Mouse (Mus musculus) CH12.LX (cell line): ENCODE measurements around the gene C77080. TPM values are rescaled to one million over a fixed set of nuclear protein-coding genes. Genes with fewer than 3 reads are reported as not detected.

Experiments used
- DNase-seq: peaks from one replicate; pipeline ENCODE4 v3.0.0-alpha.2; 2013; ENCODE audit errors: extremely low read depth
- H3K27ac ChIP-seq: 2 replicates; pipeline ENCODE4 v1.5.1; 2012; ENCODE audit warnings: low read depth, mild to moderate bottlenecking, control low read depth, moderate library complexity; ENCODE audit not compliant: insufficient read depth
- H3K27me3 ChIP-seq: replicated peaks from 2 replicates; pipeline ENCODE3; 2012; ENCODE audit warnings: inconsistent platforms
- H3K36me3 ChIP-seq, 2 experiments: replicated peaks in 1 of 2; 2 replicates each; pipeline versions ENCODE3 to v1.6.1; 2012; ENCODE audit warnings: inconsistent platforms in 1 of 2, low read length in 1 of 2, mild to moderate bottlenecking in 1 of 2, mixed read lengths in 1 of 2, moderate library complexity in 1 of 2; ENCODE audit not compliant: control insufficient read depth in 1 of 2, insufficient read depth in 1 of 2
- H3K4me1 ChIP-seq, 2 experiments: 2 replicates each; pipeline ENCODE4 v1.6.1; 2012; ENCODE audit warnings: inconsistent platforms in 1 of 2, moderate library complexity in 1 of 2; ENCODE audit not compliant: insufficient read depth in 2 of 2, control insufficient read depth in 1 of 2
- H3K4me2 ChIP-seq: 2 replicates; pipeline ENCODE4 v1.6.1; 2012; ENCODE audit warnings: low read depth, mild to moderate bottlenecking, control low read depth; ENCODE audit not compliant: poor library complexity, insufficient read depth, severe bottlenecking
- H3K4me3 ChIP-seq, 3 experiments: fragments of 150-350 bp in 1 of 3; sonication (generic) in 1 of 3; replicated peaks in 1 of 3; 2 replicates each; pipeline versions ENCODE3 to v1.5.1; 2011 to 2012; ENCODE audit warnings: low read depth in 2 of 3, low read length in 2 of 3, mild to moderate bottlenecking in 2 of 3, moderate library complexity in 2 of 3, control low read depth in 1 of 3, improper control_type of control experiment in 1 of 3, inconsistent platforms in 1 of 3, mixed read lengths in 1 of 3; ENCODE audit not compliant: poor library complexity in 1 of 3
- H3K79me2 ChIP-seq: replicated peaks from 2 replicates; pipeline ENCODE4 v1.6.1; 2012; ENCODE audit warnings: mild to moderate bottlenecking, moderate library complexity; ENCODE audit not compliant: control insufficient read depth, poor library complexity, insufficient read depth, severe bottlenecking; ENCODE audit errors: extremely low read depth
- H3K9ac ChIP-seq: 2 replicates; pipeline ENCODE4 v1.6.1; 2012; ENCODE audit warnings: low read depth, mild to moderate bottlenecking, control low read depth, moderate library complexity; ENCODE audit not compliant: insufficient read depth
- H3K9me3 ChIP-seq: replicated peaks from 2 replicates; pipeline ENCODE3; 2012; ENCODE audit warnings: low read length, inconsistent platforms, mixed read lengths
- CHD1 ChIP-seq: IDR thresholded peaks from 2 replicates; pipeline ENCODE4 v1.6.1; 2012; ENCODE audit warnings: low read depth, low read length, improper control_type of control experiment, inconsistent platforms
- CHD2 ChIP-seq: IDR thresholded peaks from 2 replicates; pipeline ENCODE4 v1.6.1; 2011; ENCODE audit warnings: low read length, improper control_type of control experiment
- CTCF ChIP-seq, 2 experiments: IDR thresholded peaks in 1 of 2; conservative IDR thresholded peaks in 1 of 2; 2 replicates each; pipeline ENCODE4 v1.5.1; 2011 to 2012; ENCODE audit warnings: low read depth in 2 of 2, low read length in 2 of 2, improper control_type of control experiment in 1 of 2, inconsistent platforms in 1 of 2, mild to moderate bottlenecking in 1 of 2, moderate library complexity in 1 of 2
- E2F4 ChIP-seq: IDR thresholded peaks from 2 replicates; pipeline ENCODE4 v1.6.1; 2011; ENCODE audit warnings: low read depth, low read length, improper control_type of control experiment; ENCODE audit not compliant: insufficient replicate concordance
- HCFC1 ChIP-seq: IDR thresholded peaks from 2 replicates; pipeline ENCODE4 v1.6.1; 2012; ENCODE audit warnings: low read depth, mild to moderate bottlenecking, inconsistent platforms, low read length, improper control_type of control experiment
- JUN ChIP-seq: IDR thresholded peaks from 2 replicates; pipeline ENCODE4 v1.6.1; 2011; ENCODE audit warnings: low read depth, mild to moderate bottlenecking, low read length, improper control_type of control experiment, moderate library complexity; ENCODE audit not compliant: insufficient read depth
- MAX ChIP-seq: IDR thresholded peaks from 2 replicates; pipeline ENCODE4 v1.6.1; 2011; ENCODE audit warnings: low read length, improper control_type of control experiment
- MEF2A ChIP-seq: IDR thresholded peaks from 2 replicates; pipeline ENCODE4 v1.6.1; 2014; ENCODE audit warnings: low read depth, mild to moderate bottlenecking, inconsistent platforms, low read length, improper control_type of control experiment, borderline replicate concordance
- MXI1 ChIP-seq: IDR thresholded peaks from 2 replicates; pipeline ENCODE4 v1.6.1; 2011; ENCODE audit warnings: mild to moderate bottlenecking, low read depth, low read length, improper control_type of control experiment
- MYC ChIP-seq: IDR thresholded peaks from 2 replicates; pipeline ENCODE4 v1.6.1; 2011; ENCODE audit warnings: low read depth, mild to moderate bottlenecking, improper control_type of control experiment, low read length
- NRF1 ChIP-seq: IDR thresholded peaks from 2 replicates; pipeline ENCODE4 v1.6.1; 2014; ENCODE audit warnings: low read depth, mild to moderate bottlenecking, inconsistent platforms, low read length, improper control_type of control experiment, moderate library complexity
- PAX5 ChIP-seq: IDR thresholded peaks from 2 replicates; pipeline ENCODE4 v1.6.1; 2012; ENCODE audit warnings: low read length, inconsistent platforms, mixed read lengths
- RCOR1 ChIP-seq: conservative IDR thresholded peaks from 2 replicates; pipeline ENCODE4 v1.6.1; 2012; ENCODE audit warnings: low read depth, mild to moderate bottlenecking, inconsistent platforms, low read length, improper control_type of control experiment
- UBTF ChIP-seq: IDR thresholded peaks from 2 replicates; pipeline ENCODE4 v1.6.1; 2012; ENCODE audit warnings: low read depth, mild to moderate bottlenecking, inconsistent platforms, low read length, improper control_type of control experiment, moderate library complexity
- USF2 ChIP-seq: conservative IDR thresholded peaks from 2 replicates; pipeline ENCODE4 v1.6.1; 2011; ENCODE audit warnings: low read depth, low read length, improper control_type of control experiment
- ZC3H11A ChIP-seq: IDR thresholded peaks from 2 replicates; pipeline ENCODE4 v1.6.1; 2012; ENCODE audit warnings: low read depth, mild to moderate bottlenecking, inconsistent platforms, low read length, improper control_type of control experiment
- ZNF384 ChIP-seq: IDR thresholded peaks from 2 replicates; pipeline ENCODE4 v1.6.1; 2012; ENCODE audit warnings: low read depth, low read length, improper control_type of control experiment, inconsistent platforms
- dilution Hi-C: fragments of 300-500 bp; cut with MboI; formaldehyde crosslinking; loops from 2 replicates; pipeline ENCODE4 v1.14.3; 2020; ENCODE audit warnings: low sequenced_read_pairs; ENCODE audit not compliant: extremely low pct_unique_long_range_greater_than_20kb, extremely low pct_ligation_motif_present
- in situ Hi-C: fragments of 300-500 bp; cut with MboI; formaldehyde crosslinking; loops from 3 replicates; pipeline ENCODE4 v1.14.3; 2019; ENCODE audit warnings: low sequenced_read_pairs, low pct_ligation_motif_present, low pct_unique_long_range_greater_than_20kb, mixed read lengths
- polyA plus RNA-seq: library from polyadenylated mRNA; unstranded; fragments of >175 nt; gene quantifications from 2 replicates; pipeline ENCODE4 v1.2.1, GENCODE M21; 2012; ENCODE audit warnings: low read depth; ENCODE audit not compliant: insufficient read length
- total RNA-seq, 2 experiments: library from RNA; depleted of rRNA; stranded (reverse); fragments of 300-350 nt in 1 of 2; fragments of >200 nt in 1 of 2; gene quantifications; 2 replicates each; pipeline ENCODE4 v1.2.3; 2012 to 2014

Gene C77080
- total and polyA plus RNA-seq, 3 experiments: 0.38 to 1.1 TPM; not detected in 1

DNA sequence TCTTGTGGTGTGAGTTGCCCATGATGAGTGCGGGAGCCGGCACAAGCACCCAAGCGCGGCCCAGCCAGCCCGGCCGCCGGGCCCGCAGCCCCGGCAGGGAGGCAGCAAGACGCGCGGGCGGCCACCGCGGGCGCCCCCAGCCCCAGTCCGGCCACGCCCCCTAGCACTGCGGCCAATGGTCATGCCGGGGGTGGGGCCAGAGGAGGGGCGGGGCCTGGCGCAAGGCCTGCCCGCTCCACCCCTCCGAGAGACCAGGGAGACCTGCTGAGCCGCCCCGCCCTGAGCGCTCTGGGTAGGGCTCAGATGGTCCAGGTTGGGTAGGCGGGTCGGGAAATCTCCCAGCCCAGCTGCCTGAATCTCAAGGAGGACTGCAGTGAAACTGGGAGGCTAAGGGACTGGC, 22.1 kb downstream of the C77080 start:
- no peaks in the 10 kb centered on the region for H3K36me3 ChIP-seq
- dilution Hi-C loops: no loop called here
- peak overlapping the region; percentile 26 to 51 (median 48) for H3K4me3 ChIP-seq
- DNase-seq: peak; percentile 54
- in situ Hi-C loops: no loop called here
- no peaks in the 10 kb centered on the region for H3K79me2 ChIP-seq
- H3K9me3 ChIP-seq: no peaks in the 10 kb centered on the region
- peaks cover 13% of the 10 kb centered on the region for H3K27me3 ChIP-seq
- peak overlapping the region; percentile 4; the same call in 1 of the 2 replicates for H3K9ac ChIP-seq
- no peak for TF ChIP-seq UBTF
- peak; percentile 51; the same call in 1 of the 2 replicates for TF ChIP-seq MXI1
- TF ChIP-seq, all 38 proteins: peak for 1
- Histone ChIP-seq H3K4me1 (peaks cover 9 to 28% of the 10 kb centered on the region in 2 experiments), H3K4me2 (peak overlapping the region; percentile 63), H3K27ac (no peak overlapping the region)

- in situ Hi-C loops: no loop called here
- no peaks in the 10 kb centered on the region for H3K9me3 ChIP-seq
- H3K4me2 ChIP-seq: peak overlapping the region; percentile 63
- H3K79me2 ChIP-seq: no peaks in the 10 kb centered on the region
- TF ChIP-seq CHD2: no peak
- no peak for TF ChIP-seq ZNF384
- no peak for TF ChIP-seq RCOR1
- no peak for TF ChIP-seq E2F4
- TF ChIP-seq CHD1: no peak
- no peak for TF ChIP-seq ZC3H11A
- TF ChIP-seq CTCF (conservative IDR thresholded peaks at IDR 0.05 in 1 of 2, IDR thresholded peaks at IDR 0.05 in 1 of 2; ENCODE audit: low read depth in 2 of 2, low read length in 2 of 2): no peak
- TF ChIP-seq USF2: no peak
- TF ChIP-seq JUN: no peak
- TF ChIP-seq MAX: no peak
- no peak for TF ChIP-seq NRF1
- no peak for TF ChIP-seq PAX5
- TF ChIP-seq HCFC1: no peak
- no peak for TF ChIP-seq MEF2A
- no peak for TF ChIP-seq MYC
- TF ChIP-seq, all 38 proteins: peak for 0
- Histone ChIP-seq H3K27me3 (peaks cover 13% of the 10 kb centered on the region), H3K9ac (peak overlapping the region; percentile 4; the same call in 1 of the 2 replicates), H3K27ac (no peak overlapping the region), H3K4me3 (peak overlapping the region in 2 of 3 experiments; percentile 48 to 51), H3K36me3 (no peaks in the 10 kb centered on the region), H3K4me1 (peaks cover 9 to 28% of the 10 kb centered on the region in 2 experiments)
- DNase-seq: no peak
- dilution Hi-C loops: no loop called here
Measured at GRCm38 (mm10) chr4:129238579-129239016, 22.6 kb downstream of the C77080 start.
